Mouse (Mus musculus): Measurements from ENCODE around the gene Cep57. TPM values are rescaled to one million over a fixed set of nuclear protein-coding genes. Genes with fewer than 3 reads are reported as not detected.
"Not testable (repeated sequence)": the region's sequence is repeated elsewhere in the genome, so short reads cannot be mapped to it uniquely, and the experiment has no call there.

Gene Cep57
- polyA plus RNA-seq, 1 experiment from 2014 or later, result 34.7 TPM

GRCm38 (mm10) chr9:13828087-13828441 lies 1.2 kb upstream of the Cep57 start:
- H3K4me3 ChIP-seq, result peak overlapping the region; percentile 81
- H3K4me2 ChIP-seq, result peak overlapping the region; percentile 86
- peak overlapping the region; percentile 65 for H3K9ac ChIP-seq
- ATAC-seq (ENCODE audit: low FRiP score, low read depth), result peak; percentile 13; the same call in 1 of the 2 replicates
- H3K27me3 ChIP-seq, result no peaks in the 10 kb centered on the region
- peaks cover 25% of the 10 kb centered on the region for H3K36me3 ChIP-seq
- peak overlapping the region; percentile 97 for H3K27ac ChIP-seq (replicated peaks)
- no peaks in the 10 kb centered on the region for H3K9me3 ChIP-seq
- H3K4me1 ChIP-seq (replicated peaks), result peaks cover 32% of the 10 kb centered on the region
- WGBS, result 0% methylated on average over 23 of the region's 23 CpGs

GRCm38 (mm10) chr9:13827406-13828086 lies 639 bp upstream of the Cep57 start, which contains the start of gene Fam76b:
Fam76b (plus strand) TSS chr9:13827716.
- Histone ChIP-seq H3K4me3 (peak within 1 kb of the TSS; percentile 81), H3K9me3 (no peaks in the 10 kb centered on the region), H3K9ac (peak within 1 kb of the TSS; percentile 82), H3K36me3 (peaks cover 21% of the 10 kb centered on the region), H3K4me1 (replicated peaks) (peaks cover 32% of the 10 kb centered on the region), H3K27me3 (no peaks in the 10 kb centered on the region), H3K27ac (replicated peaks) (peak within 1 kb of the TSS; percentile 97), H3K4me2 (peak within 1 kb of the TSS; percentile 86)
- peak; percentile 97 for ATAC-seq (ENCODE audit: low FRiP score, low read depth)
- WGBS, result under 1% methylated on average over 64 of the region's 67 CpGs

GRCm38 (mm10) chr9:13826391-13826805 lies 509 bp downstream of the Cep57 start:
- WGBS, result 0% methylated on average over 31 of the region's 31 CpGs
- Histone ChIP-seq H3K27ac (replicated peaks) (peak overlapping the region; percentile 97), H3K27me3 (no peaks in the 10 kb centered on the region), H3K4me3 (peak overlapping the region; percentile 81), H3K4me2 (peak overlapping the region; percentile 84), H3K9ac (peak overlapping the region; percentile 82), H3K36me3 (peaks cover 9% of the 10 kb centered on the region), H3K9me3 (no peaks in the 10 kb centered on the region), H3K4me1 (replicated peaks) (peaks cover 32% of the 10 kb centered on the region)
- no peak; the same call in 1 of the 2 replicates for ATAC-seq (ENCODE audit: low FRiP score, low read depth)

- Histone ChIP-seq H3K9ac (peak overlapping the region; percentile 82), H3K9me3 (no peaks in the 10 kb centered on the region), H3K4me3 (peak overlapping the region; percentile 81), H3K27me3 (no peaks in the 10 kb centered on the region), H3K4me2 (peak overlapping the region; percentile 84), H3K36me3 (peaks cover 7% of the 10 kb centered on the region), H3K4me1 (replicated peaks) (peaks cover 32% of the 10 kb centered on the region), H3K27ac (replicated peaks) (peak overlapping the region; percentile 97)
- WGBS, result 4% methylated on average over 8 of the region's 8 CpGs
- ATAC-seq (ENCODE audit: low FRiP score, low read depth), result no peak
These were observed 1.0 kb downstream of the Cep57 start for GRCm38 (mm10) chr9:13825896-13826295.

GRCm38 (mm10) chr9:13820774-13821173 lies 6.1 kb downstream of the Cep57 start:
- Histone ChIP-seq H3K9ac (no peak overlapping the region), H3K27ac (replicated peaks) (no peak overlapping the region), H3K9me3 (no peaks in the 10 kb centered on the region), H3K4me1 (replicated peaks) (peaks cover 20% of the 10 kb centered on the region), H3K27me3 (no peaks in the 10 kb centered on the region), H3K36me3 (peaks cover 43% of the 10 kb centered on the region), H3K4me2 (no peak overlapping the region), H3K4me3 (no peak overlapping the region)
- 95% methylated on average over 3 of the region's 3 CpGs for WGBS
- ATAC-seq (ENCODE audit: low FRiP score, low read depth), result no peak

GRCm38 (mm10) chr9:13818369-13818768 lies 8.5 kb downstream of the Cep57 start:
- H3K36me3 ChIP-seq, result peaks cover 58% of the 10 kb centered on the region
- no peaks in the 10 kb centered on the region for H3K9me3 ChIP-seq
- no peak for ATAC-seq (ENCODE audit: low FRiP score, low read depth)

GRCm38 (mm10) chr9:13809937-13810336 lies 17.0 kb downstream of the Cep57 start:
- Histone ChIP-seq H3K4me2 (no peak overlapping the region), H3K9ac (no peak overlapping the region), H3K36me3 (peaks cover 73% of the 10 kb centered on the region), H3K9me3 (no peaks in the 10 kb centered on the region), H3K27ac (replicated peaks) (no peak overlapping the region), H3K4me3 (no peak overlapping the region), H3K27me3 (no peaks in the 10 kb centered on the region), H3K4me1 (replicated peaks) (no peaks in the 10 kb centered on the region)
- no peak for ATAC-seq (ENCODE audit: low FRiP score, low read depth)

More at GRCm38 (mm10) chr9:13818369-13818768, 8.5 kb downstream of the Cep57 start:
- Histone ChIP-seq H3K27me3 (no peaks in the 10 kb centered on the region), H3K4me3 (no peak overlapping the region), H3K9ac (no peak overlapping the region), H3K27ac (replicated peaks) (no peak overlapping the region), H3K4me1 (replicated peaks) (no peaks in the 10 kb centered on the region), H3K4me2 (no peak overlapping the region)
- WGBS, result 90% methylated on average over 9 of the region's 9 CpGs

GRCm38 (mm10) chr9:13807657-13808056 lies 19.2 kb downstream of the Cep57 start:
- H3K4me1 ChIP-seq (replicated peaks), result no peaks in the 10 kb centered on the region
- 95% methylated on average over 5 of the region's 5 CpGs for WGBS
- ATAC-seq (ENCODE audit: low FRiP score, low read depth), result no peak
- no peak overlapping the region for H3K9ac ChIP-seq
- H3K4me3 ChIP-seq, result no peak overlapping the region
- H3K27ac ChIP-seq (replicated peaks), result no peak overlapping the region
- no peaks in the 10 kb centered on the region for H3K9me3 ChIP-seq
- H3K27me3 ChIP-seq, result no peaks in the 10 kb centered on the region
- peaks cover 71% of the 10 kb centered on the region for H3K36me3 ChIP-seq
- no peak overlapping the region for H3K4me2 ChIP-seq

GRCm38 (mm10) chr9:13806854-13807253 lies 20.1 kb downstream of the Cep57 start:
- WGBS, result 97% methylated on average over 7 of the region's 7 CpGs
- no peak overlapping the region for H3K9ac ChIP-seq
- H3K27me3 ChIP-seq, result no peaks in the 10 kb centered on the region
- no peaks in the 10 kb centered on the region for H3K9me3 ChIP-seq
- no peak for ATAC-seq (ENCODE audit: low FRiP score, low read depth)
- no peak overlapping the region for H3K4me3 ChIP-seq
- H3K27ac ChIP-seq (replicated peaks), result no peak overlapping the region
- peaks cover 67% of the 10 kb centered on the region for H3K36me3 ChIP-seq
- H3K4me2 ChIP-seq, result no peak overlapping the region
- no peaks in the 10 kb centered on the region for H3K4me1 ChIP-seq (replicated peaks)

- Histone ChIP-seq H3K9ac (no peak overlapping the region), H3K27me3 (no peaks in the 10 kb centered on the region), H3K27ac (replicated peaks) (no peak overlapping the region), H3K36me3 (peaks cover 60% of the 10 kb centered on the region), H3K9me3 (no peaks in the 10 kb centered on the region), H3K4me1 (replicated peaks) (no peaks in the 10 kb centered on the region), H3K4me2 (no peak overlapping the region), H3K4me3 (no peak overlapping the region)
- WGBS, result 84% methylated on average over 1 of the region's 1 CpGs
- ATAC-seq (ENCODE audit: low FRiP score, low read depth), result no peak
These were observed 22.4 kb downstream of the Cep57 start for GRCm38 (mm10) chr9:13804480-13804879.

GRCm38 (mm10) chr9:13794756-13795155 lies 32.2 kb downstream of the Cep57 start:
- WGBS, result 98% methylated on average over 2 of the region's 2 CpGs
- Histone ChIP-seq H3K4me1 (replicated peaks) (no peaks in the 10 kb centered on the region), H3K27ac (replicated peaks) (no peak overlapping the region), H3K4me3 (no peak overlapping the region), H3K4me2 (no peak overlapping the region), H3K27me3 (no peaks in the 10 kb centered on the region), H3K9me3 (no peaks in the 10 kb centered on the region), H3K36me3 (peaks cover 42% of the 10 kb centered on the region), H3K9ac (no peak overlapping the region)
- no peak for ATAC-seq (ENCODE audit: low FRiP score, low read depth)

GRCm38 (mm10) chr9:13794302-13794701 lies 32.6 kb downstream of the Cep57 start:
- no peaks in the 10 kb centered on the region for H3K9me3 ChIP-seq
- no peak overlapping the region for H3K4me2 ChIP-seq
- peaks cover 42% of the 10 kb centered on the region for H3K36me3 ChIP-seq
- H3K27me3 ChIP-seq, result no peaks in the 10 kb centered on the region
- no peak overlapping the region for H3K9ac ChIP-seq
- ATAC-seq (ENCODE audit: low FRiP score, low read depth), result no peak
- no peaks in the 10 kb centered on the region for H3K4me1 ChIP-seq (replicated peaks)
- H3K4me3 ChIP-seq, result no peak overlapping the region
- 80% methylated on average over 1 of the region's 1 CpGs for WGBS
- no peak overlapping the region for H3K27ac ChIP-seq (replicated peaks)

- peaks cover 42% of the 10 kb centered on the region for H3K36me3 ChIP-seq
- 95% methylated on average over 8 of the region's 8 CpGs for WGBS
- H3K4me2 ChIP-seq; H3K4me3 ChIP-seq; H3K9ac ChIP-seq; H3K27me3 ChIP-seq; H3K4me1 ChIP-seq (replicated peaks); H3K9me3 ChIP-seq; ATAC-seq (ENCODE audit: low FRiP score, low read depth); H3K27ac ChIP-seq (replicated peaks): not testable (repeated sequence)
These were observed 36.0 kb downstream of the Cep57 start for GRCm38 (mm10) chr9:13790864-13791263.

Data from hindbrain, embryonic 15.5 days (tissue).